Mouse (Mus musculus): Measurements from ENCODE around the gene Ddah1. TPM values are rescaled to one million over a fixed set of nuclear protein-coding genes. Genes with fewer than 3 reads are reported as not detected.
A peak's percentile ranks its signal among the peaks of the same experiment; 100 is the strongest.

Gene Ddah1
- polyA plus RNA-seq, 1 experiment from 2014 or later = 85.9 TPM

GRCm38 (mm10) chr3:145794355-145794754 is 35.9 kb downstream of the Ddah1 start:
- no peaks in the 10 kb centered on the region for H3K9me3 ChIP-seq
- no peaks in the 10 kb centered on the region for H3K27me3 ChIP-seq
- no peak for ATAC-seq (ENCODE audit: low FRiP score)
- H3K4me1 ChIP-seq = no peaks in the 10 kb centered on the region
- H3K9ac ChIP-seq = no peak overlapping the region
- WGBS = 87% methylated on average over 10 of the region's 10 CpGs
- H3K27ac ChIP-seq = no peak overlapping the region
- H3K4me3 ChIP-seq (replicated peaks) = no peak overlapping the region
- H3K4me2 ChIP-seq = no peak overlapping the region
- H3K36me3 ChIP-seq (replicated peaks) = no peaks in the 10 kb centered on the region

DNA sequence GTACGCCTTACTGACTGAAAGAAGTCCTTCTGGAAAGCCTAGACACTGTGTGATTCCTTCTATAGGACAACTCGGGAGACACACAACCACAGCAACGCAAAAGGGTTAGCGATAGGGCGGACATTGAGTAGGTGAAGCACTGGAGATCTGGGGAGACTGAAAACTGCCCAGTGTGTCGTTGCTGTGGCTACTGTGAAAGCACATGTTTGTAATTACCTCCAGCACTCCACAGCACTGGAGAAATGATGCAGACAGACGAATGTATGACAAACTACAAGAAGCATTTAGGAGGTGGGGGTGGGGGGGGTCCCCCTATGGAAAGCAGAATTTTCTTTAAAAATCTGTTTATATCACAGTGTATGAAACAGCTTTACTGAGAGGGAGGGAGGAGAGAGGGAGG is 37.4 kb downstream of the Ddah1 start:
- H3K4me1 ChIP-seq = no peaks in the 10 kb centered on the region; the same call in 1 of the 2 replicates
- H3K9me3 ChIP-seq = no peaks in the 10 kb centered on the region
- no peaks in the 10 kb centered on the region for H3K27me3 ChIP-seq
- no peak overlapping the region for H3K9ac ChIP-seq
- H3K4me3 ChIP-seq (replicated peaks) = no peak overlapping the region
- ATAC-seq (ENCODE audit: low FRiP score) = no peak
- H3K27ac ChIP-seq = no peak overlapping the region
- H3K4me2 ChIP-seq = no peak overlapping the region
- WGBS = 83% methylated on average over 7 of the region's 7 CpGs
- no peaks in the 10 kb centered on the region for H3K36me3 ChIP-seq (replicated peaks)

- ATAC-seq (ENCODE audit: low FRiP score) = no peak
- no peaks in the 10 kb centered on the region for H3K9me3 ChIP-seq
- H3K4me3 ChIP-seq (replicated peaks) = no peak overlapping the region
- H3K4me2 ChIP-seq = no peak overlapping the region
- 88% methylated on average over 10 of the region's 10 CpGs for WGBS
- H3K9ac ChIP-seq = no peak overlapping the region
- no peaks in the 10 kb centered on the region for H3K27me3 ChIP-seq
- H3K4me1 ChIP-seq = no peaks in the 10 kb centered on the region; the same call in 1 of the 2 replicates
- H3K36me3 ChIP-seq (replicated peaks) = no peaks in the 10 kb centered on the region
- H3K27ac ChIP-seq = no peak overlapping the region
These were observed 39.6 kb downstream of the Ddah1 start for GRCm38 (mm10) chr3:145798042-145798441.

GRCm38 (mm10) chr3:145798751-145799188 is 40.3 kb downstream of the Ddah1 start:
- Histone ChIP-seq H3K27ac (no peak overlapping the region), H3K27me3 (no peaks in the 10 kb centered on the region), H3K4me2 (no peak overlapping the region), H3K4me1 (no peaks in the 10 kb centered on the region; the same call in 1 of the 2 replicates), H3K9me3 (no peaks in the 10 kb centered on the region), H3K36me3 (replicated peaks) (no peaks in the 10 kb centered on the region), H3K4me3 (replicated peaks) (no peak overlapping the region), H3K9ac (no peak overlapping the region)
- ATAC-seq (ENCODE audit: low FRiP score) = no peak
- 84% methylated on average over 6 of the region's 6 CpGs for WGBS

DNA sequence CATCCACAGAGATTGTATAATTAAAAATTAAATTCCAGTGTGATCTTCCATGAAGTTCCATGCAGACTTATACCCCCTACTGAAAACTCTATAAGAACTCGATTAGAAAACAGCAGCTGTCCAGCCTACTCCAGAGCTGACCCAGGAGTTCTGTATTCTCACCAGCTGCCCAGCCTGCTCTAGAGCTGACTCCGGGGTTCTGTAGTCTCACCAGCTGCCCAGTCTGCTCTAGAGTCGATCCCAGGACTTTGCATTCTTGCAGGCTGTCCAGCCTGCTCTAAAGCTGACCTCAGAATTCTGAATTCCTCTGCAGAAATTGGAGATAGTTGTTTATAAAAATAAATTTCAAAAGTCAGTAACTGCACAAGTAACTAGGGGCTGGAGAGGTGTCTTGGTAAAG is 40.9 kb downstream of the Ddah1 start:
- no peak overlapping the region for H3K27ac ChIP-seq

GRCm38 (mm10) chr3:145802106-145802505 is 43.6 kb downstream of the Ddah1 start:
- ATAC-seq (ENCODE audit: low FRiP score) = no peak
- WGBS = 86% methylated on average over 6 of the region's 6 CpGs
- Histone ChIP-seq H3K27ac (no peak overlapping the region), H3K36me3 (replicated peaks) (no peaks in the 10 kb centered on the region), H3K4me1 (peaks cover 21% of the 10 kb centered on the region), H3K27me3 (no peaks in the 10 kb centered on the region), H3K4me3 (replicated peaks) (no peak overlapping the region), H3K9ac (no peak overlapping the region), H3K9me3 (no peaks in the 10 kb centered on the region), H3K4me2 (no peak overlapping the region)

More for the DNA sequence above, 40.9 kb downstream of the Ddah1 start:
- no peak overlapping the region for H3K4me2 ChIP-seq
- no peaks in the 10 kb centered on the region for H3K36me3 ChIP-seq (replicated peaks)
- no peak for ATAC-seq (ENCODE audit: low FRiP score)
- H3K9me3 ChIP-seq = no peaks in the 10 kb centered on the region
- no peak overlapping the region for H3K9ac ChIP-seq
- no peaks in the 10 kb centered on the region; the same call in 1 of the 2 replicates for H3K4me1 ChIP-seq
- H3K27me3 ChIP-seq = no peaks in the 10 kb centered on the region
- H3K4me3 ChIP-seq (replicated peaks) = no peak overlapping the region
- 82% methylated on average over 3 of the region's 3 CpGs for WGBS

DNA sequence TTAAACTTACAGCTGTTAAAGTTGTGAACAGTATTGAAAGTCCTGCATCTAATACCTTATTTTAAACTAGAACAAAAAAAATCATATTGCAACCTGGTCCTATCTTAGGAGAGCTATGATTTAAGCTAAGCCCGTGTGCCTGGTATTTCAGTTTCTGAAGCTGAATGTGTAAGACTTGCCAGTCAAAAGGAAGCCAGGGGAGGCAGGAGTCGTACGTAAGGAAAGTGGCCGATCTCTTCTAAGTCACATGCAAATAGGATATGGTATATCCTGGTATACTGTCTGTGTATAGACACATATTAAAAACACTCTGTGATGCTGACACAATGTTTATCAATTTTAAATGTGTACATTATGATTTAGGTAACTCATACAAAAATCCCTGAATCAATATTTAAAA is 47.4 kb downstream of the Ddah1 start:
- WGBS = 9% methylated on average over 4 of the region's 4 CpGs
- Histone ChIP-seq H3K4me3 (replicated peaks) (no peak overlapping the region), H3K36me3 (replicated peaks) (no peaks in the 10 kb centered on the region), H3K4me1 (peaks cover 21% of the 10 kb centered on the region), H3K9me3 (no peaks in the 10 kb centered on the region), H3K27ac (no peak overlapping the region), H3K9ac (no peak overlapping the region), H3K4me2 (peak overlapping the region; percentile 6; the same call in 1 of the 2 replicates), H3K27me3 (no peaks in the 10 kb centered on the region)
- ATAC-seq (ENCODE audit: low FRiP score) = 0 out of 2 replicates have a peak, but pooled peaks have one; percentile 39

DNA sequence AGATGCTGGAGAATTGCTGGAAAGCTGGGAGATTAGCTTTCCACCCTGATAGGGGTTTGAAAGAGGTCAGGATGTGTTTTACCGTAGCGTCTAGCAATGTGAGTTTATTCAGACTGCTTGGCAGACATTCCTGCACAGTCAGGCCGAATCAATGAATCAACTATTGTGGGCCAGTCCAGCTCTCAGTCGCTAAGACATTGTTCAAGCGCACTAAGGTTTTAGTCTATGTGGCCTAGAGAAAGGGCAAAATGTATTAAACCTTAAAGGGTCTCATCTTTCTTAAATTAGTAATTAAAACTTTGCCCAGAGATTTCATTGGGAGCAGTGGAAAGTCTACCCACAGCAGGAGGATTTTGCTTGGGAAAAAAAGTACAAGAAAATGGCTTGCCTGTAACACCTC is 48.0 kb downstream of the Ddah1 start:
- no peaks in the 10 kb centered on the region for H3K27me3 ChIP-seq
- peak overlapping the region; percentile 65; the same call in 1 of the 2 replicates for H3K27ac ChIP-seq
- H3K4me2 ChIP-seq = peak overlapping the region; percentile 32
- ATAC-seq (ENCODE audit: low FRiP score) = peak; percentile 62; the same call in 1 of the 2 replicates
- no peaks in the 10 kb centered on the region for H3K36me3 ChIP-seq (replicated peaks)
- H3K9me3 ChIP-seq = no peaks in the 10 kb centered on the region
- H3K4me3 ChIP-seq (replicated peaks) = no peak overlapping the region
- no peak overlapping the region for H3K9ac ChIP-seq
- 4% methylated on average over 5 of the region's 5 CpGs for WGBS
- peaks cover 21% of the 10 kb centered on the region for H3K4me1 ChIP-seq

- no peak for ATAC-seq (ENCODE audit: low FRiP score)
- H3K9ac ChIP-seq = no peak overlapping the region
- H3K4me1 ChIP-seq = peaks cover 10% of the 10 kb centered on the region
- peak overlapping the region; percentile 43; the same call in 1 of the 2 replicates for H3K27ac ChIP-seq
- no peak overlapping the region for H3K4me2 ChIP-seq
- no peak overlapping the region for H3K4me3 ChIP-seq (replicated peaks)
- H3K27me3 ChIP-seq = no peaks in the 10 kb centered on the region
- 92% methylated on average over 1 of the region's 1 CpGs for WGBS
- H3K36me3 ChIP-seq (replicated peaks) = no peaks in the 10 kb centered on the region
- H3K9me3 ChIP-seq = no peaks in the 10 kb centered on the region
These were observed 58.3 kb downstream of the Ddah1 start for GRCm38 (mm10) chr3:145816807-145817206.

GRCm38 (mm10) chr3:145817276-145817675 is 58.8 kb downstream of the Ddah1 start:
- Histone ChIP-seq H3K4me2 (no peak overlapping the region), H3K4me3 (replicated peaks) (no peak overlapping the region), H3K4me1 (peaks cover 10% of the 10 kb centered on the region), H3K27ac (peak overlapping the region; percentile 43; the same call in 1 of the 2 replicates), H3K27me3 (no peaks in the 10 kb centered on the region), H3K9me3 (no peaks in the 10 kb centered on the region), H3K9ac (no peak overlapping the region), H3K36me3 (replicated peaks) (no peaks in the 10 kb centered on the region)
- 45% methylated on average over 6 of the region's 6 CpGs for WGBS
- 0 out of 2 replicates have a peak, but pooled peaks have one; percentile 37 for ATAC-seq (ENCODE audit: low FRiP score)

DNA sequence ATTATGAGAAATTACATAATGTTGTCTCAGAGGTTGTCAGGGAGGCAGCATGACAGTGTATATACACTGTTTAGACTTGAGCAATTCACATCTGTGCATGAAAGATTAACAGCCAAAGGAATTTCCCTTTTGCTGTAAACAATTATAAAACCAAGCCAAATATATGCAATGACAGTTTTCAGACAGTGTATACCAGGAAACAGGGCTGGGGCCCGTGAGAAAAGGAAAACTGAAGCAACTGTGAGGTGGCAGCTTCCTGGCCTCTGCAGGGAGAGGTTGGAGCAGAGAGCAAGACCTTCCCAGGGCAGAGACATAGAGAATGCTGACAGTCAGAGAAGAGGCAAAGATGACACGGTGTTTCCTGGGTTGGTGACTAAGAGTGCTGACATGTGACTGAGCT is 62.0 kb downstream of the Ddah1 start:
- no peaks in the 10 kb centered on the region for H3K9me3 ChIP-seq
- ATAC-seq (ENCODE audit: low FRiP score) = no peak
- no peak overlapping the region for H3K4me3 ChIP-seq (replicated peaks)
- H3K36me3 ChIP-seq (replicated peaks) = no peaks in the 10 kb centered on the region
- peaks cover 19% of the 10 kb centered on the region for H3K4me1 ChIP-seq
- H3K4me2 ChIP-seq = no peak overlapping the region
- H3K27ac ChIP-seq = no peak overlapping the region
- H3K9ac ChIP-seq = no peak overlapping the region
- no peaks in the 10 kb centered on the region for H3K27me3 ChIP-seq
- 85% methylated on average over 2 of the region's 2 CpGs for WGBS

- Histone ChIP-seq H3K4me2 (no peak overlapping the region), H3K4me1 (peaks cover 24% of the 10 kb centered on the region), H3K9me3 (no peaks in the 10 kb centered on the region), H3K9ac (no peak overlapping the region), H3K27ac (no peak overlapping the region), H3K27me3 (no peaks in the 10 kb centered on the region), H3K36me3 (replicated peaks) (no peaks in the 10 kb centered on the region), H3K4me3 (replicated peaks) (no peak overlapping the region)
- WGBS = 96% methylated on average over 2 of the region's 2 CpGs
- ATAC-seq (ENCODE audit: low FRiP score) = no peak
These were observed 62.5 kb downstream of the Ddah1 start for GRCm38 (mm10) chr3:145820938-145821337.

- Histone ChIP-seq H3K4me3 (replicated peaks) (no peak overlapping the region), H3K27me3 (no peaks in the 10 kb centered on the region), H3K9me3 (no peaks in the 10 kb centered on the region), H3K9ac (no peak overlapping the region), H3K27ac (no peak overlapping the region), H3K4me2 (no peak overlapping the region), H3K4me1 (peaks cover 27% of the 10 kb centered on the region), H3K36me3 (replicated peaks) (no peaks in the 10 kb centered on the region)
- WGBS = 92% methylated on average over 4 of the region's 4 CpGs
- ATAC-seq (ENCODE audit: low FRiP score) = no peak
These were observed 63.7 kb downstream of the Ddah1 start for GRCm38 (mm10) chr3:145822201-145822600.
